Mouse (Mus musculus) neural tube, embryonic 12.5 days (tissue): Measurements from ENCODE around the gene BC049715. TPM values are rescaled to one million over a fixed set of nuclear protein-coding genes. Genes with fewer than 3 reads are reported as not detected.

Experiments
- ATAC-seq: fragments of 200-750 bp; cut with Nextera tagmentation; 2 replicates; pipeline ENCODE4 v1.8.0; 2017; ENCODE audit warnings: low read depth, mild to moderate bottlenecking, moderate TSS enrichment, moderate library complexity; ENCODE audit not compliant: low FRiP score
- H3K27ac ChIP-seq: fragments of 300-500 bp; sonication (generic); 2 replicates; pipeline ENCODE4 v1.5.1; 2016
- H3K27me3 ChIP-seq: fragments of 300-500 bp; sonication (generic); replicated peaks from 2 replicates; pipeline ENCODE4 v1.6.1; 2016; ENCODE audit warnings: mild to moderate bottlenecking
- H3K36me3 ChIP-seq: fragments of 300-500 bp; sonication (generic); 2 replicates; pipeline ENCODE4 v1.6.1; 2016; ENCODE audit warnings: mild to moderate bottlenecking
- H3K4me1 ChIP-seq: fragments of 300-500 bp; sonication (generic); 2 replicates; pipeline ENCODE4 v1.6.1; 2016
- H3K4me2 ChIP-seq: fragments of 300-500 bp; sonication (generic); replicated peaks from 2 replicates; pipeline ENCODE4 v1.6.1; 2016; ENCODE audit warnings: mild to moderate bottlenecking
- H3K4me3 ChIP-seq: fragments of 300-500 bp; sonication (generic); 2 replicates; pipeline ENCODE4 v1.5.1; 2016
- H3K9ac ChIP-seq: fragments of 300-500 bp; sonication (generic); 2 replicates; pipeline ENCODE4 v1.6.1; 2016; ENCODE audit warnings: mild to moderate bottlenecking
- H3K9me3 ChIP-seq: fragments of 300-500 bp; sonication (generic); 2 replicates; pipeline ENCODE4 v1.6.1; 2016; ENCODE audit warnings: mild to moderate bottlenecking
- WGBS: fragments of 180-500 bp; shearing (Covaris S2); methylation state at CpG from one replicate; pipeline ENCODE4 v1.1.7; 2016; 5-methylcytosine and 5-hydroxymethylcytosine counted together
- polyA plus RNA-seq: library from polyadenylated mRNA; unstranded; fragments of >200 nt; fragmentation: Nextera tagmentation; extraction: Ambion mirVana; gene quantifications from 2 replicates; pipeline ENCODE4 v1.2.1, GENCODE M21; 2016

Gene BC049715
- polyA plus RNA-seq, 1 experiment from 2014 or later: 1.1 TPM

DNA sequence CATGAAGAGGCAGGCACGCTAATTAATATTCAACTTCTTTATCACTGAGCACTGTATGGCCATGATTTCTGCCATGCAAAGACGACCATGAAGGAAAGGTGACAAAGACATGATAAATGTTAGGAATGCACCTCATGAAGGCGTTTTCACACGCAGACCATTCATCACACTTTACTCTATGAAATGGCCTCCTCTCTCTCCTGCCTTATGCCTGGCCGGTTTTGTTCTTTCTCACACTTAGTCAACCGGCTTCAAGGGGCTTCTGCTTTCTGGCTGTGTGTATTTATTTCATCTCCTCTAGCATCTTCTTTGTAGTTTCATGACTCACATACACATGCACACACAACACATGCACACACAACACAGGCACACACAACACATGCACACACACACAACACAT is 26.2 kb upstream of the BC049715 start:
- no peak for ATAC-seq
- Histone ChIP-seq H3K4me2 (no peak overlapping the region), H3K9me3 (no peaks in the 10 kb centered on the region), H3K36me3 (no peaks in the 10 kb centered on the region), H3K9ac (no peak overlapping the region), H3K27me3 (no peaks in the 10 kb centered on the region), H3K27ac (no peak overlapping the region), H3K4me1 (peaks cover 13% of the 10 kb centered on the region; the same call in 1 of the 2 replicates), H3K4me3 (no peak overlapping the region)
- 85% methylated on average over 6 of the region's 6 CpGs for WGBS

- H3K4me3 ChIP-seq: peak overlapping the region; percentile 68
- H3K9ac ChIP-seq: peak overlapping the region; percentile 80
- WGBS: 27% methylated on average over 12 of the region's 12 CpGs
- no peak for ATAC-seq
- H3K27ac ChIP-seq: peak overlapping the region; percentile 34; the same call in 1 of the 2 replicates
- no peaks in the 10 kb centered on the region for H3K36me3 ChIP-seq
- H3K4me1 ChIP-seq: peaks cover 13% of the 10 kb centered on the region; the same call in 1 of the 2 replicates
- H3K9me3 ChIP-seq: no peaks in the 10 kb centered on the region
- peak overlapping the region; percentile 74 for H3K4me2 ChIP-seq
- H3K27me3 ChIP-seq: no peaks in the 10 kb centered on the region
Measured at GRCm38 (mm10) chr6:136803093-136803738, 24.2 kb upstream of the BC049715 start.

DNA sequence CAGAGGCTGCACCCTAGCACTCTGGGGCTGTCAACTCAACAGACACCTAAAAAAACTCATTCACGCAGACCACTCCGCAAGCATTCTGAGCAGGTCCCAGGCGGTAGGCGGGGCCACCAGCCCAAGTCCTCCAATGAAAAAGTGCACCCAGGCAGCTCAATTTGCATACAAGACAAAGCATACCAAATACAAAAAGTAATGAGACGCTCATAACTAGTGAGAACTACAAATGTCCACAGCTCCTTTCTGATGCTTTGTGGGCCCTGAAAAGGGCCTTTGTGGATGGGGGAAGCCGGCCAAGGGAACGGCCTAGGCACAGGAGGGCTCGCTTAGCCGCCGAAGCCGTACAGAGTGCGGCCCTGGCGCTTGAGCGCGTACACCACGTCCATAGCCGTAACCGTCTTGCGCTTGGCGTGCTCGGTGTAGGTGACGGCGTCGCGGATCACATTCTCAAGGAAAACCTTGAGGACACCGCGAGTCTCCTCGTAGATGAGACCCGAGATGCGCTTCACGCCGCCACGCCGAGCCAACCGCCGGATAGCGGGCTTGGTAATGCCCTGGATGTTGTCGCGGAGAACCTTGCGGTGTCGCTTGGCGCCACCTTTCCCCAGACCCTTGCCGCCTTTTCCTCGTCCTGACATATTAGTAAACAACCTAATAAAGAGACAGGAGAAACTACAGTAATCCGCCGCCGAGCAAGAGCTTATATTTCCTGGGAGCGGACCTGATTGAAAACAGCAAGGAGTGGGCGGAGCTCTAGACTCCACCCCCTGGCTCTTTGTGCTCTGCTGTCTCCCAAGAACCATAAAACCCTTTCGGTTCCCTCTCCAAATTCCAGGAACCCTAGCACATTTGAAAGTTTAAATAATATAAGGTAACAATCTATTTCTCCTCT is 23.4 kb upstream of the BC049715 start, which contains the start of gene Hist4h4:
Gene Hist4h4, minus strand, starts transcription at position 677 of the 895 bp plus-strand sequence.
- H3K4me1 ChIP-seq: peaks cover 18% of the 10 kb centered on the region
- ATAC-seq: peak; percentile 77
- peak within 1 kb of the TSS; percentile 99 for H3K27ac ChIP-seq
- no peaks in the 10 kb centered on the region for H3K36me3 ChIP-seq
- H3K9me3 ChIP-seq: no peaks in the 10 kb centered on the region
- H3K4me2 ChIP-seq: peak within 1 kb of the TSS; percentile 74
- peak within 1 kb of the TSS; percentile 68 for H3K4me3 ChIP-seq
- no peaks in the 10 kb centered on the region for H3K27me3 ChIP-seq
- under 1% methylated on average over 50 of the region's 50 CpGs for WGBS
- H3K9ac ChIP-seq: peak within 1 kb of the TSS; percentile 80

GRCm38 (mm10) chr6:136804705-136805408 is 22.6 kb upstream of the BC049715 start:
- H3K4me3 ChIP-seq: peak overlapping the region; percentile 68; the same call in 1 of the 2 replicates
- H3K4me1 ChIP-seq: peaks cover 22% of the 10 kb centered on the region
- H3K4me2 ChIP-seq: peak overlapping the region; percentile 74
- no peak overlapping the region for H3K9ac ChIP-seq
- H3K27ac ChIP-seq: 0 out of 2 replicates have a peak overlapping the region, but pooled peaks have one; percentile 33
- 40% methylated on average over 9 of the region's 9 CpGs for WGBS
- H3K36me3 ChIP-seq: no peaks in the 10 kb centered on the region
- ATAC-seq: no peak
- no peaks in the 10 kb centered on the region for H3K9me3 ChIP-seq
- H3K27me3 ChIP-seq: no peaks in the 10 kb centered on the region

- no peak overlapping the region for H3K4me3 ChIP-seq
- no peak overlapping the region for H3K9ac ChIP-seq
- H3K36me3 ChIP-seq: no peaks in the 10 kb centered on the region
- H3K27me3 ChIP-seq: no peaks in the 10 kb centered on the region
- H3K27ac ChIP-seq: no peak overlapping the region
- H3K4me1 ChIP-seq: peaks cover 22% of the 10 kb centered on the region
- 90% methylated on average over 1 of the region's 1 CpGs for WGBS
- H3K4me2 ChIP-seq: no peak overlapping the region
- H3K9me3 ChIP-seq: no peaks in the 10 kb centered on the region
- ATAC-seq: no peak
Measured at GRCm38 (mm10) chr6:136805409-136805775, 22.0 kb upstream of the BC049715 start.

- H3K27ac ChIP-seq: no peak overlapping the region
Measured at GRCm38 (mm10) chr6:136806819-136807218, 20.6 kb upstream of the BC049715 start.

DNA sequence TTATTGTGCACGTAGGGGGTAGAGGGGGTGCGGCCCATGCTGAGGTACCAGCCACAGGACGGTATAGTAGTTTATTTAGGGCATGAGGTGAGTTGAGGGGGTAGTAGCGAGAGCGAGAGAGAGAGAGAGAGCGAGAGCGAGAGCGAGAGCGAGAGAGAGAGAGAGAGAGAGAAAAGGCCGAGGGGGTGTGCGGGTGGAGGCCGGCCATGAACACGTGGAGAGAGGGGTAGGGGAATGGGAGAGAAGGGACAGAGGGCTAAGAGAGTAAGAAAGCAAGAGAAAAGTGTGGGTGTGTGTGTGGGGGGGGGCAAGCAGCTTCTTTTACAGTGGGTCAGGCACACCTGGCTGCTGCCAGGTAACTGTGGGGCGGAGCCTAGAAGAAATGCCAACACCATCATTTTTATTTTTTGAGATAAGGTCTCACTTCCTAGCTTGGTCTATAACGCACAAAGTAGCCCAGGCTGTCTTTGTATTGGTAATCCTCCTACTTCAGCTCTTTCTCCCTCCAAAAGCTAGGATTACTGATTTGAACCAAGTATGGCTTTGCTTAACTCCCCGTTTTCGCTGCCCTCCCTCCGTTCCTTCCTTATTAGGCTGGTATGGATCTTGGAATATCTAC is 19.9 kb upstream of the BC049715 start:
- Histone ChIP-seq H3K36me3 (peaks cover 7% of the 10 kb centered on the region; the same call in 1 of the 2 replicates), H3K9me3 (no peaks in the 10 kb centered on the region)

More at GRCm38 (mm10) chr6:136806819-136807218, 20.6 kb upstream of the BC049715 start:
- ATAC-seq: no peak
- no peaks in the 10 kb centered on the region for H3K9me3 ChIP-seq
- no peak overlapping the region for H3K4me3 ChIP-seq
- H3K4me1 ChIP-seq: peaks cover 22% of the 10 kb centered on the region
- H3K9ac ChIP-seq: no peak overlapping the region
- peaks cover under 1% of the 10 kb centered on the region; the same call in 1 of the 2 replicates for H3K36me3 ChIP-seq
- H3K27me3 ChIP-seq: no peaks in the 10 kb centered on the region
- peak overlapping the region; percentile 93; the same call in 1 of the 2 replicates for H3K4me2 ChIP-seq
- WGBS: 78% methylated on average over 5 of the region's 5 CpGs

GRCm38 (mm10) chr6:136808014-136808417 is 19.4 kb upstream of the BC049715 start, which contains the start of gene H2afj:
H2afj (plus strand) TSS chr6:136808244.
- Histone ChIP-seq H3K4me3 (peak within 1 kb of the TSS; percentile 86), H3K9me3 (no peaks in the 10 kb centered on the region), H3K4me2 (peak within 1 kb of the TSS; percentile 93), H3K4me1 (peaks cover 19% of the 10 kb centered on the region), H3K9ac (peak within 1 kb of the TSS; percentile 73), H3K27ac (no peak within 1 kb of the TSS), H3K36me3 (peaks cover 11% of the 10 kb centered on the region), H3K27me3 (no peaks in the 10 kb centered on the region)
- WGBS: under 1% methylated on average over 34 of the region's 34 CpGs
- ATAC-seq: peak; percentile 86

More for the DNA sequence above, 19.9 kb upstream of the BC049715 start:
- 0 out of 2 replicates have a peak, but pooled peaks have one; percentile 1 for ATAC-seq
- H3K27me3 ChIP-seq: no peaks in the 10 kb centered on the region
- H3K4me1 ChIP-seq: peaks cover 22% of the 10 kb centered on the region
- peak overlapping the region; percentile 86 for H3K4me3 ChIP-seq
- H3K27ac ChIP-seq: no peak overlapping the region
- peak overlapping the region; percentile 93 for H3K4me2 ChIP-seq
- H3K9ac ChIP-seq: peak overlapping the region; percentile 33; the same call in 1 of the 2 replicates
- 37% methylated on average over 18 of the region's 18 CpGs for WGBS

DNA sequence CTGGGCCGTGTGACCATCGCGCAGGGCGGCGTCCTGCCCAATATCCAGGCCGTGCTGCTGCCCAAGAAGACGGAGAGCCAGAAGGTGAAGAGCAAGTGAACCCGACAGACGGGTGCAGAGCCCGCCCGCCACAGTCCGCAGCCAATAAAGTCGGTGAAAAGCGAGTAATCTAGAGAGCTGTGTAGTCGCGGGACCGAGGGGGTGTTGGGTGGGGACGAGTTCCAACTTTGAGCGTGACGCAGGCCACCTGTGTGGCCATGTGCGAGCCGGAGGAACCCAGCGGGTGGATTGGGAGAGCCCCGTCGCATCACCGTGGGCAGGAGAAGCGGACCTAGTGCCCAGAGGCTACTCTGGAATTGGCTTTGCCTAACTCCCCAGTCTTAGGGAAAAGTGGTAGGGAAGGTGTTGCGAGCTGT is 18.8 kb upstream of the BC049715 start:
- Histone ChIP-seq H3K4me1 (peaks cover 14% of the 10 kb centered on the region), H3K4me3 (peak overlapping the region; percentile 86), H3K9me3 (no peaks in the 10 kb centered on the region), H3K9ac (peak overlapping the region; percentile 73), H3K36me3 (peaks cover 15% of the 10 kb centered on the region), H3K4me2 (peak overlapping the region; percentile 93), H3K27me3 (no peaks in the 10 kb centered on the region), H3K27ac (no peak overlapping the region)
- peak; percentile 11 for ATAC-seq
- under 1% methylated on average over 28 of the region's 28 CpGs for WGBS

GRCm38 (mm10) chr6:136809077-136809476 is 18.3 kb upstream of the BC049715 start:
- Histone ChIP-seq H3K4me3 (peak overlapping the region; percentile 86), H3K4me1 (peaks cover 14% of the 10 kb centered on the region), H3K36me3 (peaks cover 19% of the 10 kb centered on the region), H3K27me3 (no peaks in the 10 kb centered on the region), H3K4me2 (peak overlapping the region; percentile 93), H3K9ac (peak overlapping the region; percentile 73), H3K27ac (no peak overlapping the region), H3K9me3 (no peaks in the 10 kb centered on the region)
- 41% methylated on average over 14 of the region's 14 CpGs for WGBS
- no peak for ATAC-seq

DNA sequence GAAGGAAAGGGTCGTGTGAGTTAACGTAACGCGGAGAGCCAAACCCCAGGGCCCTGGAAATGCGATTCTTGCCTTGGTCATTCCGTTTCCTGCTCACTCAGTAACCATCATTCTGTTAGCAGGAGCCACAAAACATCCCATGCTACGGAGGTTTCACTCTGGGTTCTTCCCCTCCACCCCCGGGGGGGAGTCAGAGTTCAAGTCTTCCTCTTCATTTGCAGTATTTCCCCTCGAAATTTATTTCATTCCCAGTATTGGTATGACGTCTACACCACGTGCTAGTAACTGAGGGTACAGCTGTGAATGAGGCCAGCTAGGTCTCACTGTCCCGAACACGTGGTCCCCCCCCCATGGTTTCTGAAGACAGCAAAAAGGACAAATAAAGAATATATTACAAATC is 17.8 kb upstream of the BC049715 start:
- Histone ChIP-seq H3K27me3 (no peaks in the 10 kb centered on the region), H3K9ac (no peak overlapping the region), H3K4me1 (peaks cover 14% of the 10 kb centered on the region), H3K36me3 (peaks cover 25% of the 10 kb centered on the region), H3K9me3 (no peaks in the 10 kb centered on the region), H3K4me2 (peak overlapping the region; percentile 93), H3K27ac (no peak overlapping the region), H3K4me3 (no peak overlapping the region)
- 82% methylated on average over 13 of the region's 13 CpGs for WGBS
- ATAC-seq: no peak
